Mouse (Mus musculus): ENCODE measurements around the gene Psmg1.

- no peak for TF ChIP-seq POLR2A (IDR thresholded peaks at IDR 0.05; ENCODE audit: control insufficient read depth in 1 of 2, insufficient read depth in 1 of 2, low read depth in 1 of 2, low read length in 2 of 2, poor library complexity in 1 of 2)
- TF ChIP-seq NELFE (IDR thresholded peaks at IDR 0.05; ENCODE audit: low read depth, low read length) = no peak
- no peak for TF ChIP-seq MAZ (IDR thresholded peaks at IDR 0.05; ENCODE audit: low read depth, low read length)
- TF ChIP-seq USF2 (IDR thresholded peaks at IDR 0.05; ENCODE audit: borderline replicate concordance in 1 of 2, insufficient read depth in 1 of 2, low read depth in 1 of 2, low read length in 2 of 2) = no peak
- TF ChIP-seq HCFC1 (IDR thresholded peaks at IDR 0.05; ENCODE audit: low read depth, low read length) = no peak
- TF ChIP-seq CTCF (IDR thresholded peaks at IDR 0.05 in 2 of 3, conservative IDR thresholded peaks at IDR 0.05 in 1 of 3; ENCODE audit: control insufficient read depth in 1 of 3, insufficient read depth in 1 of 3, low read depth in 2 of 3, low read length in 3 of 3, poor library complexity in 1 of 3, severe bottlenecking in 1 of 3) = no peak
- no peak for TF ChIP-seq JUND (IDR thresholded peaks at IDR 0.05; ENCODE audit: low read depth, low read length)
- TF ChIP-seq SIN3A (IDR thresholded peaks at IDR 0.05; ENCODE audit: low read length) = no peak
- no peak for TF ChIP-seq TAL1 (IDR thresholded peaks at IDR 0.05; ENCODE audit: low read length)
- TF ChIP-seq ETS1 (IDR thresholded peaks at IDR 0.05; ENCODE audit: low read depth, low read length) = no peak
- TF ChIP-seq USF1 (IDR thresholded peaks at IDR 0.05; ENCODE audit: low read depth, low read length) = no peak
- no peak for TF ChIP-seq EP300 (IDR thresholded peaks at IDR 0.05; ENCODE audit: low read depth in 1 of 2, low read length in 2 of 2)
- TF ChIP-seq CHD1 (IDR thresholded peaks at IDR 0.05; ENCODE audit: low read depth, low read length) = no peak
- no peak for TF ChIP-seq GATA1 (IDR thresholded peaks at IDR 0.05; ENCODE audit: low read depth, low read length)
Observed at GRCm38 (mm10) chr16:95931509-95931908, 59.3 kb downstream of the Psmg1 start.
